Mouse (Mus musculus): ENCODE results near the gene Iqgap1.
A peak's percentile ranks its signal among the peaks of the same experiment; 100 is the strongest.

Gene Iqgap1

DNA sequence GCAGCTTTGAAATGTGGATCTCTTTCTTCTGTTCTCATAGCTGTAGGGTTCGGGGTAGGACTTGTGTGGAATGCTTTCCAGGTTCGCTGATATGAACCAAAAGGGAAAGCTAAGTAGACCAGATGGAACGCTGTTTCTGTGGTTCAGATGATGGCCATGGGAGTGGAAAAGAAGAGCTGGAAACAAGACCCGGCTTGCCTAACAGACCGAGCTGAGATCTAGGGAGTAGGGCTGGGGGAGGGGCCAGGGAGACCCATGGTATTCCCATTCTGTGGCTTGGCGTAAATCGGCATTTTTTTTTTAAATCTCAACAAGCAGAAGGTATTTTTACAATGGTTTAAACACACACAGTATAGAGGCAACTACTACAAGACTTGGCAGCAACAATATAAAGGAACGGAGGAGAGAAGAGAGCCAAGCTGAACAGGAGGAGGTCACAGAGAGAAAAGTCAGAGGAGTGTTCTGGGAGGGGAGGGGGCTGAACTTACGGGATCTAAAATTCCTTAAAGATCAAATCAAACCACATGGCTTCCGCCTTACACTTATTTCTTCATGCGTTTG, at the start of gene Iqgap1:
Gene Iqgap1 (minus strand): TSS at position 132 of the 561 bp plus-strand sequence.
- no peak for DNase-seq (ENCODE audit: low spot score)

DNA sequence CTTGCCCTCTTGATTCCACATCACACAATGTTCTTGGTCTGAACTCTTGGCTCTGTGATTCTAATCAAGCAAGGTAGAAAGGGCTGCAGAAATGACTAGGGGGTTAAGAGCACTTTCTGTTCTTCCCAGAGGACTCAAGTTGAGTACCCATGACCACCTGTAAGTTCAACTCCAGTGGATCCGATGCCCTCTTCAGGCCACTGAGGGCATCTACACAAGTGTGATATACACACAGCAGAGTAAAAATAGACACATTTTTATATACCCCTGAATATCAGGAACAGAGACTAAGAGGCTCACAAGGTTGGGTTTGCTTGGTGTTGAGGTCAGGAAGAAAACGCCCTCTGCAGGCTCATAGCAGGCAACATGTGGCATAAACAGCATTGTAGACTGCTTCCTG, 47.9 kb upstream of the Iqgap1 start:
- DNase-seq (ENCODE audit: low spot score) = no peak

DNA sequence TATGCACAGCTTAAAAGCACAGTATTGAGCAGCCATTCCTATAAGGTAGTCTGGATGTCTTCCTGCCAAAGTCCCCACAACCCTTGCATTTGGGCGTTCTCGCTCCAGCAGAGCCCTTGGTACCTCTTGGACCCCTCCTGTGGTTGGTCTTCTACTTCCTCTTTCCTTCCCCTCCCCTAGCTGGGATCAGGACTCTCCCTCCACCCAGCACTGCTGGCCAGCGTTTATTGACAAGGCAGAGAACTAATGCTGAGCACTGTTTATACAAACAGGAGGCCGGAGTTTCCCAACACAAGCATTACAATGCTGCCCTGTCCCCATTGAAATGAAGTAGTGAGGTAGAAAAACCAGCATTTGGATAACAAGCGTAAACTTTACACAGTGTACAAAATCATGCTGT, 47.3 kb upstream of the Iqgap1 start:
- no peak for DNase-seq (ENCODE audit: low spot score)

- DNase-seq (ENCODE audit: low spot score) = no peak
These were observed 42.9 kb upstream of the Iqgap1 start for GRCm38 (mm10) chr7:80868686-80869085.

DNA sequence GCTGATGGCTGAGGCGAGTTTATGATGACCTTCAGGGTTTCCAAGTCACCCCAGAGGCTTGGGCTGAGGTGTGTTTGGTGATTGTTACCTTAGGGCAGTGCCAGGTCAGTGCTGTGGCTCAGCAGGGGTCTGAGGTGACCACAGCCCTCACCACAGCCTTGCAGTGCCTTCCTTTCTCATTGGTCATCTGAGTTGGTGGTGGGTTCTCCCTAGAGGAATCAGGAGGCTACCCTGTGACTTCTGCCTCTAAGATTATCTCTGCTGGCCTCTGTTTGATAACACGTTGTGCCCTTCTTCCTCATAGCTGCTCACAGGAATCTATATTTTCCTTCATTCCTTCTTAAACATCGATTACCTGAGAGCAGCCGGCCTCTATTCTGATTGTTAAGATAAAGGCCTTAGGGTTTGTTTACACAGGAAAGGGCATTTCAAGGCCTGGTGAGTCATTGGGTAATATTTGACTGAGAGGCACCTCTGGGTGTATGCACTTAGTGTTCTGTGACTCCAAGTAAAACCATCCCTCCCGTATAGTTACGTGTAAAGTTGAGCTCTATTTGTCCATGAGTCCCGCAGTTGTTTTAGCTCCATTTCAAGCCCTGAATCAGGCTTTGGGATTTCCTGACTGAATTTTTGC, 40.9 kb upstream of the Iqgap1 start:
- DNase-seq (ENCODE audit: low spot score) = no peak

GRCm38 (mm10) chr7:80865521-80865920, 39.7 kb upstream of the Iqgap1 start:
- no peak for DNase-seq (ENCODE audit: low spot score)

GRCm38 (mm10) chr7:80864831-80865230, 39.1 kb upstream of the Iqgap1 start:
- no peak for DNase-seq (ENCODE audit: low spot score)

DNA sequence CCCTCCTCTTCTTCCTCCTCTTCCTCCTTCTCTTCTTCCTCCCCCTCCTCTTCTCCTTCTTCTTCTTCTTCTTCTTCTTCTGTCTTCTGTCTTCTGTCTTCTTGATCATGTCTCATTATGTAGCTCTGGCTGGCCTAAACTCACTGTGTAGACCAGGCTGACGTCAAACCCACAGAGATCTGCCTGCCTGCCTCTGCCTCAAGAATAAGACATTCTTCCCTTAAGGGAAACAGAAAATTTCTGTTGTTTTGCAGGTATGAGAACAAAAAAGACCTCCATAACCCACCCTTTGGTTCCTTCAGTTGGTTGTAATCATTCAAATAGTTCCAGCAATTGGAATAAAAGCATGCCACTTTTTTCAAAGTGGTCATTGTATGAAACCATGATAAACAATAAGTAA, 38.4 kb upstream of the Iqgap1 start:
- no peak for DNase-seq (ENCODE audit: low spot score)

- DNase-seq (ENCODE audit: low spot score) = no peak
These were observed 37.7 kb upstream of the Iqgap1 start for GRCm38 (mm10) chr7:80863520-80863919.

GRCm38 (mm10) chr7:80862475-80862874, 36.7 kb upstream of the Iqgap1 start:
- no peak for DNase-seq (ENCODE audit: low spot score)

- peak; percentile 98 for DNase-seq (ENCODE audit: low spot score)
These were observed 35.0 kb upstream of the Iqgap1 start, which contains the start of gene Zscan2 for GRCm38 (mm10) chr7:80860729-80861274. Gene Zscan2 (plus strand): TSS chr7:80860920.

DNA sequence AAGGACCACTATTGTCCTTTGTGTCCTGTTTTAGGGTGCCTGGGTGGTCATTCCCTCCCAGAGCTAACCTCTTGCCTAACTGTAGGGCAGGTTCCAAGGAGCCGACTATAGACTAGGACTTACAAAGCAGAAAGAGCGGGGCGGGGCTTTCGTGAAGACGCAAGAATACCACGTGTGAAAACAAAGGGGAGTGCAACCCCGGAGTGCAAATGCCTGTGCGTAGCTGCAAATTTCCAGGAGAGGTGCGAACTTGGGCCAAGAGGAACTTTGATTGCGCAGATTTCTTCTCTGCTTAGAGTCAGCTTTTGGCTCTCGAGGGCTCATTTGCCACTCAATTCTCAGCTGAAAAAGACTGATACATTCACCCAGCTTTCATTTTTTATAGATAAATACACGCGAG, 34.5 kb upstream of the Iqgap1 start:
- DNase-seq (ENCODE audit: low spot score) = peak; percentile 90

DNA sequence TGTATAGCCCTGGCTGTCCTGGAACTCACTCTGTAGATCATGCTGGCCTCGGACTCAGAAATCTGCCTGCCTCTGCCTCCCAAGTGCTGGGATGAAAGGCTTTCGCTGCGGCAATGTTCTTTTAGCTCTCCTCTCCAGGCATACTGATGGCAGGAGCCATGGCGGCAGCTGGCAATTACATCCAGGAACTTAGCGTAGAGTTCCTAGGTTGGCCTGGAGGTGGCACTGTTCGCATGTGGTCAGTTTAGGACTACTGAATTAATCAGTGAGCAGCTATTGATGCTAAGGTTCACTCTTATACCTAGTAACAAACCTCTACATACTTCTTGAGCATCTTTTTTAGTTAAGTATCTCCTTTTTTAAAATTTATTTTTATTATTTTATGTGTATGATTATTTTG, 31.4 kb upstream of the Iqgap1 start:
- DNase-seq (ENCODE audit: low spot score) = peak; percentile 87

DNA sequence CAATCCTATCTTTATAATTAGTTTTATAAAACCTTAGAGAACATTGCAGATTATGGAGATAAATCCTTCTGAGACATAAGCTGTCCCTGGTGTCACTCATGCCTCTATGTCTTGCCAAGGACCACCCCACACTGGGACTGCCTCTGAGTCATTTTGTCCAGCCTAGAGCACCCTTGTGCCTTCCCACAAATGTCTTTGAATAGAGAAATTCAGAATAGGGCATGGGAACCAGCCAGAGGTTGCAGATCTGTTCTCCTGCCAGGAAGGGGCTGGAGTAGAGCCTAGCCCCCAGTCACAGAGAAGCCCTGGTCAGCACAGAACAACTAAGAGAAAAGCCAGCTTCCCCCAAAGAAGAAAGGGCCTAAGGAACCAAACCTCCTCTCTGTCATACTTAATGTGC, 29.5 kb upstream of the Iqgap1 start:
- no peak for DNase-seq (ENCODE audit: low spot score)

DNA sequence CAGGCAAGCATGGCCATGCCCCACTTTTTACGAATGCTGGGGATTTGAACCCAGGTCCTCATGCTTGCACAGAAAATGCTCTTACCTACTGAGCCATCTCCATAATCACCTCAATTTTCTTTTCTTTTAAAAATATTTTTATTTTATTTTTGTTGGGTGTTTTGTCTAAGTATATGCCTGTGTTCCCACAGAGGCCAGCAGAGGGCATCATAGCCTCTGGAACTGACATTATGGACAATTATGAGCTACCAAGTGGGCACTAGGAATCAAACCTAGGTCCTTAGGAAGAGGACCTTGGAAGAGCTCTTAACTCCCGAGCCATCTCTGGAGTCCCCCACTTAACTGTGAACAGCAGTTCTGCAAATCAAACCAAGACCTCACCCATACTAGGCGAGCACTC, 27.4 kb upstream of the Iqgap1 start:
- DNase-seq (ENCODE audit: low spot score) = no peak

DNA sequence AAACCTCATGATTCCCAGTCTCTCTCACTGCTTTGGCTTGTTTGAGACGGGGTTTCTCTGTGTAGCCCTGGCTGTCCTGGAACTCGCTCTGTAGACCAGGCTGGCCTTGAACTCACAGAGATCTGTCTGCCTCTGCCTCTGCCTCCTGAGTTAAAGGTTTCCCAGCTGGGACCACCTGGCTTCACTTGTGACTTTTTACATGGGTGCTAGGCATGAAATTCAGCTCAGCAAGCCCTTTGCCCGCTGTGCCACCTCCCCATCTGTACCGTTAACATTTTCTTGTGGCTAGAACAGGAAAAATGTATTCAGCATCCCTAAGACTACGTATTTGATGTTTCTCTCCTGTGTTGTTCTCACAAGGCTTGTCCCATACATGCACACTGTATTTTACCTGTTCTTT, 24.7 kb upstream of the Iqgap1 start:
- DNase-seq (ENCODE audit: low spot score) = no peak

- peak; percentile 86 for DNase-seq (ENCODE audit: low spot score)
These were observed 23.9 kb upstream of the Iqgap1 start for GRCm38 (mm10) chr7:80849710-80850109.

GRCm38 (mm10) chr7:80849267-80849666, 23.5 kb upstream of the Iqgap1 start:
- DNase-seq (ENCODE audit: low spot score) = no peak

GRCm38 (mm10) chr7:80846709-80847108, 20.9 kb upstream of the Iqgap1 start:
- no peak for DNase-seq (ENCODE audit: low spot score)

- DNase-seq (ENCODE audit: low spot score) = no peak
These were observed 20.5 kb upstream of the Iqgap1 start for GRCm38 (mm10) chr7:80846280-80846678.

DNA sequence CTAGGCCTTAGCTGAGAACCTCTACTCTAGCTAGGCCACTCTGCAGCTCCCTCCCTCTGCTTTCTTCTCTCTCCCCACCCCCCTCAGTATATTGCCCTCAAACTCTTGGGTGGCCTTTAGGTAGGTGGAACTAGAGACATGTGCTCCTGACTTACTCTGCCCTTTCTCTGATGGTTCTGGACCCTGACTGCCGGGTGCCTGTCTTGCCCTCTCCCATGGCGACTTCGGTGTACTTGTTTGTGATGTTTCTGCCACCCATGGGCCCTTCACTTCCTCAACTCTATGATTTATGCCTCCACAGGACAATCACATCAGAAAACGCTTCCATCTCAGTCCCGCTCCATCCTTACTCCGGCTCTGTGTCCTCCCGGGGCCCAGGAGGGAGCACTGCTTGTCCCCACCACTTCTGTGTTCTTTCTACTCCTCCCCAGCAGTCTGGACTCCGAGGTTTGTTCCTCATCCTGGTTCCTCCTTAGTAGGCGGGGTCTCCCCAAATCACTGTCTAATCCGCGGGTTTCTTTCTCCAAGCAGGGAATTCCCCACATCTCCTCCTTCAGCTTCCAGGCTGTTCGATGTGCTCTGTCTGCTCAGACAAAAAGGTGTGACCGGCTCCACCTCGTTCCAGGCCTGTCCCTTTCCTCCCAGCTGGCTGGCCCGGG, 20.0 kb upstream of the Iqgap1 start:
- DNase-seq (ENCODE audit: low spot score) = no peak

DNA sequence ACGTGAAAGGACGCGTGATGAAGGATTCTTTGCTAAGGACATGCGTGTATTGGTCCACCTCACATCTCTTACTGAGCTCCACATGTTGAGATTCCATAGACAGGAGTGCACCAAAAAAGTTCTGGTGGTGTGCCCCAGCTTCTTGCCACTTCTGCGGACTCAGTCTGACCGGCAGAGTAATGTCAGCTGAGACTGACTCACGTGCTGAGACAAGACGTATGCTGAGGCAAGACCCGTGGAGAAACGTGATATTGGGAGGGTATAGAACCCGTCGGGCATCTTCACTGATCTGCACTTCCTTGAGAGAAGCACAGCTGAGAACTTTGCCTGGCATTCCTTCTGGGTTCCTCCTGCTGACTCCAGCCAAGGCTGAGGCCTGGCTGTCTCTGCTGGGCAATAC, 18.9 kb upstream of the Iqgap1 start:
- DNase-seq (ENCODE audit: low spot score) = no peak

DNA sequence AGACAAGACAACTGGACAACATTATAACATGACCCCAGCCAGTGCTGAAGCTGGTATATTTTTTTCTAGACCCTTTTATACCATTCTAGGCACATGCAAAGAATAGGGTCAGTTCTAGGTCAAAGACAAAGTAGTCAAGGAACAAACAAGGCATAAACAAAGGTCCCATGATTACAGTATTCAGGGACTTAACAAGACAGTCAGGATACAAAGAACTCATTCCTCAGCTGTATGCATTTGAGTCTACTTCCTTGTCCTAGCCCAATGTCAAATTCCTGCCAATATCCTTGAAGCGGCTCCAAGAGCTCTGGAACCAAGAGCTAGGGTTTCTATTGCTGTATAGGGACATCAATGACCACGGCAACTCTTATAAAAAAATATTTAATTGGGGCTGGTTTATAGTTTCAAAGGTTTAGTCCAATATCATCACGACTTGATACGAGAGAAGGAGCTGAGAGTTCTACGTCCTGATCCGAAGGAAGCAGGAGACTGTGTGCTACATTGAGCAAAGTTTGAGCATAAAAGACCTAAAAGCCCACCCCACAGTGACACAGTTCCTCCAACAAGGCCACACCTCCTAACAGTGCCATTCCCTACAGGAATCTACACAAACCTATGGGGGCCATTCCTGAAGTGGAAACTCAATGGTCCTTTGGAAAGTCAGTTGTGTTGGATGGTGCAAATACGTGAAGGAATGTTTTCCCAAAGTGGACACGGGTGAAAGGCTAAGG, 18.3 kb upstream of the Iqgap1 start:
- no peak for DNase-seq (ENCODE audit: low spot score)

All from embryo, embryonic 10.5 days (tissue).